Mouse (Mus musculus) colon, adult 2 months (tissue): Measurements from ENCODE around the gene Alkbh5. TPM values are rescaled to one million over a fixed set of nuclear protein-coding genes. Genes with fewer than 3 reads are reported as not detected.

Source experiments
- polyA plus RNA-seq: library from polyadenylated mRNA; depleted of rRNA; stranded (reverse); fragments of >200 nt; gene quantifications from 2 replicates; pipeline ENCODE4 v1.2.3, GENCODE M21; 2012; rRNA removed

Gene Alkbh5
- 29.3 and 30.5 TPM in 2 replicates for polyA plus RNA-seq

DNA sequence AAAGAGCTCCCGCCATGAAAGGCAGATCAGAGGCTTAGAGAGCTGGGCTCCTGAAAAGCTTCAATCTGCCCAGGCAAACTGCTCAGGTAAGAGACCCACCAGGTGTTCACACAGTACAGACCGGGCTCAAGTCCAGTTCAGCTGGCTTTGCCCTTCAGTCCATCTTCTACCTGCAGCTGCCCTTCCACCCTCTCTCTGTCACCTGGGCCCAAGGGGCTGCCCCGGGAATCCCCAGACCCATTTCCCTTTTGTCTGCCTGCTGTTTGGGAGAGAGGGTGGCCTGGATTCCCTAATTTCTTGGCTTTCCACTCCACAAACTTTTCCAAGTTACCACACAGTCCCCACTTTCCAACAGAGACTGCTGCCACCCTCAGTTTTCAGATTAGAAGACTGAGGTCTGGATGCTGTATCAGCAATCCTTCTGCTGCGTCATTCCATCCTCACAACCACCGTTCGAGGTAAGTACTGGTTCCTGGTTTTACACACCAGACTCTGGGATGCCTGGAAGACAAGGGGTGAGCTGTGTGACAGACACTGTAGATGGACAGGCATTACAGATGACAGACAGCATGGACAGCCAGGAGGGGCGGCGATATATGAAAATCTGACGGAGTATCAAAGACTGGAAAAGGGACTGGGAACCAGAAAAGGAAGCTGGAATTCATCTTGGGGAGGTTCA, at the start of gene Alkbh5:
Alkbh5 (plus strand) TSS at position 202 of the 679 bp plus-strand sequence.

Other genes with a start within 250 kb of the Alkbh5 start
- 78.9 and 103 TPM in 2 replicates for gene Tom1l2, start 183.5 kb upstream of the Alkbh5 start, polyA plus RNA-seq
- 0.26 and 0.31 TPM in 2 replicates for gene Drc3, start 183.1 kb upstream of the Alkbh5 start, polyA plus RNA-seq
- gene Gid4, start 119.2 kb upstream of the Alkbh5 start, polyA plus RNA-seq = 16.0 and 18.5 TPM in 2 replicates
- 25.3 and 26.0 TPM in 2 replicates for gene Atpaf2, start 117.9 kb upstream of the Alkbh5 start, polyA plus RNA-seq
- gene Drg2, start 81.8 kb upstream of the Alkbh5 start, polyA plus RNA-seq = 31.5 and 36.1 TPM in 2 replicates
- gene Myo15, start 67.0 kb upstream of the Alkbh5 start, polyA plus RNA-seq = 0.02 and 0.07 TPM in 2 replicates
- 52.3 and 53.9 TPM in 2 replicates for gene Llgl1, start 163.3 kb downstream of the Alkbh5 start, polyA plus RNA-seq
- gene Flii, start 190.9 kb downstream of the Alkbh5 start, polyA plus RNA-seq = 282 and 308 TPM in 2 replicates
- 17.8 and 23.9 TPM in 2 replicates for gene Mief2, start 192.0 kb downstream of the Alkbh5 start, polyA plus RNA-seq
- 6.1 and 6.6 TPM in 2 replicates for gene Top3a, start 241.0 kb downstream of the Alkbh5 start, polyA plus RNA-seq
- 7.1 and 7.4 TPM in 2 replicates for gene Smcr8, start 241.1 kb downstream of the Alkbh5 start, polyA plus RNA-seq